Mouse (Mus musculus): ENCODE measurements around the gene Selenoo.

The Selenoo gene

GRCm38 (mm10) chr15:89076156-89076731 is 12.6 kb upstream of the Selenoo start:
- DNase-seq = peak; percentile 62

- DNase-seq = peak; percentile 80
Measured at GRCm38 (mm10) chr15:89078208-89078836, 10.6 kb upstream of the Selenoo start.

- DNase-seq = no peak
Measured at GRCm38 (mm10) chr15:89083906-89084305, 5.0 kb upstream of the Selenoo start.

GRCm38 (mm10) chr15:89084826-89085225 is 4.1 kb upstream of the Selenoo start:
- no peak for DNase-seq

- DNase-seq = peak; percentile 39
Measured at GRCm38 (mm10) chr15:89089248-89090051, 566 bp downstream of the Selenoo start.

- DNase-seq = no peak
Measured at GRCm38 (mm10) chr15:89090662-89091061, 1.8 kb downstream of the Selenoo start.

GRCm38 (mm10) chr15:89092181-89092580 is 3.3 kb downstream of the Selenoo start:
- no peak for DNase-seq

GRCm38 (mm10) chr15:89097450-89097849 is 8.6 kb downstream of the Selenoo start:
- no peak for DNase-seq

- DNase-seq = no peak
Measured at GRCm38 (mm10) chr15:89098616-89099015, 9.7 kb downstream of the Selenoo start.

GRCm38 (mm10) chr15:89100823-89101222 is 11.9 kb downstream of the Selenoo start:
- no peak for DNase-seq

GRCm38 (mm10) chr15:89102646-89103045 is 13.8 kb downstream of the Selenoo start:
- DNase-seq = no peak

GRCm38 (mm10) chr15:89103921-89104320 is 15.0 kb downstream of the Selenoo start:
- no peak for DNase-seq

- DNase-seq = no peak
Measured at GRCm38 (mm10) chr15:89104425-89104824, 15.5 kb downstream of the Selenoo start.

- no peak for DNase-seq
Measured at GRCm38 (mm10) chr15:89106073-89106472, 17.2 kb downstream of the Selenoo start.

GRCm38 (mm10) chr15:89106976-89107375 is 18.1 kb downstream of the Selenoo start:
- DNase-seq = no peak

- DNase-seq = no peak
Measured at GRCm38 (mm10) chr15:89110147-89110546, 21.3 kb downstream of the Selenoo start.

GRCm38 (mm10) chr15:89118007-89118406 is 29.1 kb downstream of the Selenoo start:
- DNase-seq = peak; percentile 39

GRCm38 (mm10) chr15:89122649-89123366 is 33.9 kb downstream of the Selenoo start, which contains the start of gene Tubgcp6:
TSS of gene Tubgcp6 (minus strand) at chr15:89123112.
- DNase-seq = peak; percentile 95

GRCm38 (mm10) chr15:89123595-89123994 is 34.7 kb downstream of the Selenoo start:
- peak; percentile 67 for DNase-seq

GRCm38 (mm10) chr15:89124312-89124711 is 35.4 kb downstream of the Selenoo start:
- no peak for DNase-seq

GRCm38 (mm10) chr15:89125351-89125750 is 36.5 kb downstream of the Selenoo start:
- DNase-seq = no peak

- no peak for DNase-seq
Measured at GRCm38 (mm10) chr15:89126622-89127021, 37.7 kb downstream of the Selenoo start.

- no peak for DNase-seq
Measured at GRCm38 (mm10) chr15:89127364-89127940, 38.6 kb downstream of the Selenoo start.
